Mouse (Mus musculus): ENCODE measurements around the gene Fam71f2. TPM values are rescaled to one million over a fixed set of nuclear protein-coding genes. Genes with fewer than 3 reads are reported as not detected.

Gene Fam71f2
- polyA plus RNA-seq, 1 experiment from 2014 or later: not detected

DNA sequence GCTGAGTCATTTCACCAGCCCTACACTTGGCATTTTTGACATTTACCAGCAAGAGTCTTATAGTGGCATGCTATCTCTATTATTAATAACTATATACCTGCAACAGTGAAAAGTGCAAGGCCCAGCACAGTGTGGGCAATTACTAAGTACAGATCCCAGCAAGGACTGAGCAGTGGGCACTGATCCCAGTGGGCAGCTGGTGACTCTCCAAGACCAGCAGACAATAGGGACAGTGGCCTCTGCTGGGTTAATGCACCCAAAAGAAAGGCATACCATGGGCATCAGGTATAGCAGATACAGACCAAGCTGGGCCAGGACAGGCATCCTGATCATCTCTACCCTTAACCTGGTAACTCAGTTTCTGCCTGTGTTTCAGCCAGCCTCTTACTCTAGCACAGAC, 23.9 kb downstream of the Fam71f2 start:
- DNase-seq (ENCODE audit: low spot score) (no peak), ATAC-seq (ENCODE audit: low FRiP score, low TSS enrichment) (no peak)
- Histone ChIP-seq H3K9me3 (ENCODE audit: control insufficient read depth, low read length) (no peaks in the 10 kb centered on the region), H3K4me2 (replicated peaks; ENCODE audit: low read depth) (no peak overlapping the region), H3K27me3 (ENCODE audit: control insufficient read depth, insufficient read depth, low read length) (no peaks in the 10 kb centered on the region), H3K4me1 (replicated peaks; ENCODE audit: control insufficient read depth, insufficient read depth) (no peaks in the 10 kb centered on the region), H3K36me3 (ENCODE audit: control insufficient read depth, insufficient read depth, low read length) (no peaks in the 10 kb centered on the region), H3K4me3 (ENCODE audit: low read depth, low read length) (no peak overlapping the region), H3K27ac (replicated peaks) (no peak overlapping the region), H3K9ac (ENCODE audit: low read length) (no peak overlapping the region)
- TF ChIP-seq CTCF (IDR thresholded peaks at IDR 0.05; ENCODE audit: low read depth) (no peak), EP300 (optimal IDR thresholded peaks at IDR 0.05) (no peak)

- WGBS: 36% methylated on average over 5 of the region's 5 CpGs
- TF ChIP-seq CTCF (IDR thresholded peaks at IDR 0.05; ENCODE audit: low read depth) (peak; percentile 50), EP300 (optimal IDR thresholded peaks at IDR 0.05) (no peak)
- no peak for ATAC-seq (ENCODE audit: low FRiP score, low TSS enrichment)
- Histone ChIP-seq H3K4me1 (replicated peaks; ENCODE audit: control insufficient read depth, insufficient read depth) (no peaks in the 10 kb centered on the region), H3K4me3 (ENCODE audit: low read depth, low read length) (no peak overlapping the region), H3K27ac (replicated peaks) (no peak overlapping the region), H3K9me3 (ENCODE audit: control insufficient read depth, low read length) (no peaks in the 10 kb centered on the region), H3K9ac (ENCODE audit: low read length) (no peak overlapping the region), H3K36me3 (ENCODE audit: control insufficient read depth, insufficient read depth, low read length) (no peaks in the 10 kb centered on the region), H3K27me3 (ENCODE audit: control insufficient read depth, insufficient read depth, low read length) (no peaks in the 10 kb centered on the region), H3K4me2 (replicated peaks; ENCODE audit: low read depth) (no peak overlapping the region)
- no peak for DNase-seq (ENCODE audit: low spot score)
These were observed 24.3 kb downstream of the Fam71f2 start for GRCm38 (mm10) chr6:29303726-29304125.

DNA sequence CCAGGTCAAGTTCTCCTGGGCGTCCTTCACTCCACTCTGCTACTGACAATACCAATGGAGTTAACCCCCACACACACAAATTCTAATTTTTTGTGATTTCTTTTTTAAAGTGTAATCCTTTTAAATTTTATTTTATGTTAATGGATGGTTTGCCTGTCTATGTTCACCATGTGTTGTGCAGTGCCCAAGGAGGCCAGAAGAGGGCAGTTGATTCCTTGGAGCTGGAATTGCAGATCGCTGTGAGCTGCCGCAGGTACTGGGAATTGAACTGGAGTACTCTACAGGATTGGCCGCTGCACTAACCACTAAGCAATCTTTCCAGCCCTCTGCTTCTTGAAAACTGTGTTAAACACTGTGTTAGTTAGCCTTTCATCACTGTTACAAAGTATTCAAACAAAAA, 26.1 kb downstream of the Fam71f2 start:
- 90% methylated on average over 4 of the region's 4 CpGs for WGBS
- no peak overlapping the region for H3K27ac ChIP-seq (replicated peaks)
- H3K36me3 ChIP-seq (ENCODE audit: control insufficient read depth, insufficient read depth, low read length): no peaks in the 10 kb centered on the region
- TF ChIP-seq EP300 (optimal IDR thresholded peaks at IDR 0.05) (no peak), CTCF (IDR thresholded peaks at IDR 0.05; ENCODE audit: low read depth) (no peak)
- ATAC-seq (ENCODE audit: low FRiP score, low TSS enrichment) (no peak), DNase-seq (ENCODE audit: low spot score) (no peak)
- H3K4me2 ChIP-seq (replicated peaks; ENCODE audit: low read depth): no peak overlapping the region
- no peaks in the 10 kb centered on the region for H3K4me1 ChIP-seq (replicated peaks; ENCODE audit: control insufficient read depth, insufficient read depth)
- H3K27me3 ChIP-seq (ENCODE audit: control insufficient read depth, insufficient read depth, low read length): no peaks in the 10 kb centered on the region
- no peak overlapping the region for H3K4me3 ChIP-seq (ENCODE audit: low read depth, low read length)
- no peaks in the 10 kb centered on the region for H3K9me3 ChIP-seq (ENCODE audit: control insufficient read depth, low read length)
- no peak overlapping the region for H3K9ac ChIP-seq (ENCODE audit: low read length)

DNA sequence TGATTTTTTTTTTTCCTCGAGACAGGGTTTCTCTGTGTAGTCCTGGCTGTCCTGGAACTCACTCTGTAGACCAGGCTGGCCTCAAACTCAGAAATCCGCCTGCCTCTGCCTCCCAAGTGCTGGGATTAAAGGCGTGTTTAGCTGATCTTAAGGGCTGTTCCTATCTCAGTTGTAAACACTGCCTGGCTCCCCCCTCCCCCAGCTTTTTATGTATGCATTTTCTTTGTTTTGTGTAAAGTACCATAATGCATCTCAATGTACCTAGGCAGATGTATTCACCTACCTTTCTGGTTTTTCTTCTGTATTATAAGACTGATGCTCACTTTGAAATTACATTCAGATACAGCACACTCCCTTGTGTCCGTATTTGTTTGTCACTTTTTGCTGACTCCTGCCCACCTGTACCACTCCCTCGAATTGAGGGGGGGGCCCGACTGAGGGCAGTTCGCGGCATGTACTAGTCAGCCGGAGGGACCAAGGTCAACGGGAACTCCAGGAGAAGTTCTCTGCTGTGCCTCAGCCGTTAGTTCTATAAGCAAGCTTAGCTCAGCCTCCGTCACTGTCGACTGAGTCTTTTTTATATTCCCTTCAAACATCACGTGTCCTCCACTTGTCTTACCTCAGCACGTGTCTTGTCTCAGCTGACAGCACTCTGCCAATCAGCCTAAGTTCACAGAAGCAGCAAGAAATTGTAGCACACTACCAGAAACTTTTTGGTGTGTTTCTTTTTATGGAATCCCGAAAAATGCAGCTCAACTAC, 29.6 kb downstream of the Fam71f2 start:
- Histone ChIP-seq H3K4me1 (replicated peaks; ENCODE audit: control insufficient read depth, insufficient read depth) (no peaks in the 10 kb centered on the region), H3K27me3 (ENCODE audit: control insufficient read depth, insufficient read depth, low read length) (no peaks in the 10 kb centered on the region), H3K4me2 (replicated peaks; ENCODE audit: low read depth) (no peak overlapping the region), H3K4me3 (ENCODE audit: low read depth, low read length) (no peak overlapping the region), H3K36me3 (ENCODE audit: control insufficient read depth, insufficient read depth, low read length) (no peaks in the 10 kb centered on the region), H3K27ac (replicated peaks) (no peak overlapping the region), H3K9me3 (ENCODE audit: control insufficient read depth, low read length) (no peaks in the 10 kb centered on the region), H3K9ac (ENCODE audit: low read length) (no peak overlapping the region)
- ATAC-seq (ENCODE audit: low FRiP score, low TSS enrichment) (no peak), DNase-seq (ENCODE audit: low spot score) (no peak)
- 84% methylated on average over 16 of the region's 16 CpGs for WGBS
- no peak for TF ChIP-seq CTCF (IDR thresholded peaks at IDR 0.05; ENCODE audit: low read depth)
- no peak for TF ChIP-seq EP300 (optimal IDR thresholded peaks at IDR 0.05)

- Histone ChIP-seq H3K9me3 (ENCODE audit: control insufficient read depth, low read length) (no peaks in the 10 kb centered on the region), H3K4me3 (ENCODE audit: low read depth, low read length) (no peak overlapping the region), H3K4me1 (replicated peaks; ENCODE audit: control insufficient read depth, insufficient read depth) (no peaks in the 10 kb centered on the region), H3K9ac (ENCODE audit: low read length) (no peak overlapping the region), H3K36me3 (ENCODE audit: control insufficient read depth, insufficient read depth, low read length) (no peaks in the 10 kb centered on the region), H3K27ac (replicated peaks) (no peak overlapping the region), H3K27me3 (ENCODE audit: control insufficient read depth, insufficient read depth, low read length) (no peaks in the 10 kb centered on the region), H3K4me2 (replicated peaks; ENCODE audit: low read depth) (no peak overlapping the region)
- TF ChIP-seq EP300 (optimal IDR thresholded peaks at IDR 0.05) (no peak), CTCF (IDR thresholded peaks at IDR 0.05; ENCODE audit: low read depth) (no peak)
- no peak for ATAC-seq (ENCODE audit: low FRiP score, low TSS enrichment)
- WGBS: 71% methylated on average over 14 of the region's 14 CpGs
- DNase-seq (ENCODE audit: low spot score): no peak
These were observed 34.4 kb downstream of the Fam71f2 start for GRCm38 (mm10) chr6:29313690-29314202.

DNA sequence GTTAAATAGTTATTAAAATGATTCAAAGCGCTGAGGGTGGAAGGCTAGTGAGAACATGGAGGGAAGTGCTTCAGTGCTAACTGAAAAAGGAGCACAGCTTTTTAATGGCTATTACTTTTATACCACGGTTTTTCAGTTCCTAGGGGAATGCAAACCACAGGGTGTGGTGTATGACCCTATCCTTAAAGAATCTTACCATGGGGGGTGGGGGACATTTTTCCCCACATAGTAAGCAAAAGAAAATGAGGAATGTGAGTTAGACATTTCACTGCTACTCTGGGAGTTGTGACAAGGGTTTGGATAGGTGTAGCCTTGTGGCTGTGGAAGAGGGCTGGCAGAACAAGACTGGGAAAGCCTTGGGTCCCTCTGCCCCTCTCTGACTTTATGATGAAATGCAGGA, 37.9 kb downstream of the Fam71f2 start:
- no peak for ATAC-seq (ENCODE audit: low FRiP score, low TSS enrichment)
- Histone ChIP-seq H3K27me3 (ENCODE audit: control insufficient read depth, insufficient read depth, low read length) (no peaks in the 10 kb centered on the region), H3K9me3 (ENCODE audit: control insufficient read depth, low read length) (no peaks in the 10 kb centered on the region), H3K4me3 (ENCODE audit: low read depth, low read length) (no peak overlapping the region), H3K4me2 (replicated peaks; ENCODE audit: low read depth) (no peak overlapping the region), H3K9ac (ENCODE audit: low read length) (no peak overlapping the region), H3K36me3 (ENCODE audit: control insufficient read depth, insufficient read depth, low read length) (no peaks in the 10 kb centered on the region), H3K27ac (replicated peaks) (no peak overlapping the region), H3K4me1 (replicated peaks; ENCODE audit: control insufficient read depth, insufficient read depth) (no peaks in the 10 kb centered on the region)
- WGBS: 55% methylated on average over 2 of the region's 2 CpGs
- TF ChIP-seq CTCF (IDR thresholded peaks at IDR 0.05; ENCODE audit: low read depth): no peak
- TF ChIP-seq EP300 (optimal IDR thresholded peaks at IDR 0.05): no peak
- no peak for DNase-seq (ENCODE audit: low spot score)
